Mouse (Mus musculus) heart, embryonic 10.5 days (tissue): ENCODE results near the gene Mat2a. TPM values are rescaled to one million over a fixed set of nuclear protein-coding genes. Genes with fewer than 3 reads are reported as not detected.
"Not testable (repeated sequence)": the region's sequence is repeated elsewhere in the genome, so short reads cannot be mapped to it uniquely, and the experiment has no call there.

ENCODE experiments used
- DNase-seq: peaks from one replicate; pipeline ENCODE4 v3.0.0-alpha.2; 2017; ENCODE audit warnings: low spot score
- H3K27ac ChIP-seq: fragments of 300-500 bp; sonication (generic); 2 replicates; pipeline ENCODE4 v1.5.1; 2016; ENCODE audit warnings: mild to moderate bottlenecking
- H3K27me3 ChIP-seq: fragments of 300-500 bp; sonication (generic); 2 replicates; pipeline ENCODE4 v1.6.1; 2016; ENCODE audit warnings: mild to moderate bottlenecking; ENCODE audit not compliant: poor library complexity, insufficient read depth, severe bottlenecking
- H3K36me3 ChIP-seq: fragments of 300-500 bp; sonication (generic); 2 replicates; pipeline ENCODE4 v1.6.1; 2016; ENCODE audit warnings: mild to moderate bottlenecking, moderate library complexity
- H3K4me1 ChIP-seq: fragments of 300-500 bp; sonication (generic); 2 replicates; pipeline ENCODE4 v1.6.1; 2016; ENCODE audit warnings: mild to moderate bottlenecking
- H3K4me3 ChIP-seq: fragments of 300-500 bp; sonication (generic); 2 replicates; pipeline ENCODE4 v1.5.1; 2016; ENCODE audit warnings: mild to moderate bottlenecking, moderate library complexity
- H3K9me3 ChIP-seq: fragments of 300-500 bp; sonication (generic); 2 replicates; pipeline ENCODE4 v1.6.1; 2016; ENCODE audit warnings: mild to moderate bottlenecking, moderate library complexity
- whole genome bisulfite sequencing: fragments of 180-500 bp; shearing (Covaris S2); methylation state at CpG from one replicate; pipeline ENCODE4 v1.1.7; 2016; 5-methylcytosine and 5-hydroxymethylcytosine counted together
- polyA plus RNA-seq: library from polyadenylated mRNA; unstranded; fragments of >200 nt; fragmentation: Nextera tagmentation; extraction: Ambion mirVana; gene quantifications from 2 replicates; pipeline ENCODE4 v1.2.1, GENCODE M21; 2016

Gene Mat2a
- polyA plus RNA-seq, 1 experiment from 2014 or later = 387 TPM

DNA sequence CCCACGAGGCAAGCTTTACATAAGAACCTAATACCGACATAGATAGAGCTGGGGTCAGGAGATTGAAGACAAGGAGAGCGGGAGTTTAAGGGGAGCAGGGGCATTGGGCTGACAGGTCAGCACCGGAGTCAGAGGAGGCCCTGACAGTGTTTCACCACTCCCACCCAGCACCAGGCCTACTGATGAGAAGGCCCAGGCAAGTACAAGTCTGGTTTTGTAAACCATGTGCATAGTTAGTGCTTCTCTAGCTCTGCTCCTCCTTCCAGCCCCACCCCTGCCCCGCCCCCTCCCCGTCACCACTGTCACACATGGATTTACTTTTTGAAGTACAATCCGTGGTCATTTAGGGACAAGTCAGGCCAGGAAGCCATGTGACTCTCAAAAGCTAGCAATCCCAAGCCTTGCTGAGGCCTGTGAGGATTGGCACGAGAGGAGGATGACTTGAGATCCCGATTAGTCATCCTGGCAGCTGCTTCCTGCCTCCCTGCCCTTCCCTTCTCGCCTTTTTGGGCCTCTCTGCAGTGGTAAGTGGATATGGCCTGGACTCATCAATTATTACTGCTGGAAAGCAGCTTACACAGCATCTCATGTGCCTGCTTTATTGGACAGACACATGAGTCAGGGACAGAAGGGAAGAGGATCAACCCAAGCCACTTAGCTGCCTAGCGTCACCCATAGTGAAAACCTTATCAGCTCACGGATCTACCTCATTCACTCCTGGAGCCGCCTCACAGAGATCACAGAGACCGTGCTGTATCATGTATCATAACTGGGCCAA, 34.1 kb upstream of the Mat2a start:
- Histone ChIP-seq H3K9me3 (no peaks in the 10 kb centered on the region), H3K4me1 (peaks cover 9% of the 10 kb centered on the region), H3K27me3 (no peaks in the 10 kb centered on the region), H3K36me3 (no peaks in the 10 kb centered on the region), H3K4me3 (no peak overlapping the region), H3K27ac (no peak overlapping the region)
- DNase-seq = no peak
- 61% methylated on average over 14 of the region's 14 CpGs for WGBS

DNA sequence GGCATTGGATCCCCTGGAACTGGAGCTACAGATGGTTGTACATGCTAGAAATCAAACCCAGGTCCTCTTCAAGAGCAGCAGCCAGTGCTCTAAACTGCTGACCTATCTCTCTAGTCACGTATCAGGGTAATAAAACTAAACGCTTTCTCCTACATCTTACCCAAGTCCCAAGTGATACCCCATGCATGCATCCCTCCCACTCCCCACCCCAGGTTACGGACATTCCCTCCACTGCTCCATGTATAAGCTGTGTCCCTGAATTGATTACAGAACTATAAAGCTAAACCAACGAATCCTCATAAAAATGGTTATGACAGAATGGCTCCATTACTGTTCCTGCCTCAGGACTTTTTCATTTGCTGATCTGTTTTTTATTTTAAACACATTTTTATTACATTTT, 26.8 kb upstream of the Mat2a start:
- H3K4me3 ChIP-seq = no peak overlapping the region
- H3K4me1 ChIP-seq = peaks cover 5% of the 10 kb centered on the region; the same call in 1 of the 2 replicates
- no peak overlapping the region for H3K27ac ChIP-seq
- H3K36me3 ChIP-seq = no peaks in the 10 kb centered on the region
- H3K9me3 ChIP-seq = no peaks in the 10 kb centered on the region
- no peaks in the 10 kb centered on the region for H3K27me3 ChIP-seq
- WGBS = 83% methylated on average over 4 of the region's 4 CpGs
- DNase-seq = no peak

DNA sequence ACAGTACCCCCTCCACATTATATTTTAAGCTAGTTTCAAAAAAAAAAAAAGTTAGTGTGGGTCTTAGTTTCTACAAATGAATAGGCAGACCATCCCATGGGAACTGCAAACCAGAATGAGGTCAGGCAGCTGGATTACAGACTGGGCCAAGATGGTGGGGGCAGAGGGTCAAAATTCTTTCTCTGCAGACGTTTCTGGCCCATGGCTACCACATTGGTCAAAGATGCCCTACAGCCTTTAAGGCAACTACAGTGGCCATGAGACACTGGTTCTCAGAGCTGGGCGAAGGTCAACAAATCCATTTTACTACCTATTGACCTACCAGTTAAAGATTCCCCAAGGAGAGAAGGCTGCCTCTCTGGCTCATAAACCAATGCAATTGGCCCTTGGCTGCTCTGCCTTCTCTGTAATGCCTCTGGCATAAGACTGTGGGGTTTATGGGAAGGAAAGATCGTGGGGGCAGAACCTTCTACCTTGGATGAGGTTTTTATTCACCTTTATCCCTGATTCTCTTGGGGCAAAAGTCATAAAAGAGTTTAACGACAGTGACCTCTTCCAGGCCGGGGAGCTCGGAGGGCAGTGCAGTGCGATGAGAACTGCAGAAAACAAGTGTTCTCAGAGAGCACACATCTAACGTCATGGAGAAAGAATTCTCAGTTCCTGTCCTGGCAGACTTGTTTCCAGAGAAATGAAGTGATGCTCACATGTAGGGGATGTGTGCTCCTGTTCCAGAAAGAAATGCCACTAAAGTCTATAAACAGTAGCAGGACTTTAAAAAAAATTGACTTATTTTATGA, 26.2 kb upstream of the Mat2a start:
- Histone ChIP-seq H3K36me3 (no peaks in the 10 kb centered on the region), H3K27ac (no peak overlapping the region), H3K27me3 (no peaks in the 10 kb centered on the region), H3K4me1 (peaks cover 6% of the 10 kb centered on the region; the same call in 1 of the 2 replicates), H3K9me3 (no peaks in the 10 kb centered on the region), H3K4me3 (no peak overlapping the region)
- 72% methylated on average over 8 of the region's 8 CpGs for WGBS
- DNase-seq = no peak

DNA sequence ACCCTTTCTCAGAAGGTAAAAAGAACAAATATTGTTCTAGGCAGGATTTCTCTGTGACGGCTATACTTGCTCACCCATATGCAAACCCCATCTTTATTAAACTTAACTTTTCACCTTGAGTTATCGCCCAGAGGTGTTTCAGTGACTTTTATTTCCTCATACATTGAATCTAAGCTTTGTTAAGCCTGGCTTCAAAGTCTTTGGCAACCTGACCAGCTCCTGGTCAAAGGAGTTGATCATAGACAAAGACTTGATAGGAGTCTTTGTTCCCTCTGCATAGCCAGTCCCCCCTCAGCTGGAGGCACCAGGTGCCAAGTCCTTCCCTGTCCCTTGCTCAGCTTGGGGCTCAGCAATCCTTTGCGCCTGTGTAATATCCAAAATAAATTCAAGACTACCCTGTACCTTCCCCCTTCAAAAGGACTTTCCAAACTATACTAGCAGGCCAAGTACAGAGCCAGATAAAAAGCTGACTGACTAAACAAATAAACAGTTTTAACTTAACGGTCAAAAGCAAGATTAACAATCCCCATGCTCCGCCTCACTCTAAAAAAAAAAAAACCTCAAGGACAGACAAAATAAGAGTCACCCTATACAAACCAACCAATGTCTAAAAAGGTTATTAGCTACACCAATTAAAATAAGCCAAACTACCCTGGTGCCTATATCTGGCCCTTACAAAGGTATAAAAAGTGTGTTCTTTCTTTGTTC, 23.3 kb upstream of the Mat2a start:
- not testable (repeated sequence) for H3K36me3 ChIP-seq, DNase-seq, H3K27ac ChIP-seq, H3K4me3 ChIP-seq, H3K27me3 ChIP-seq, H3K9me3 ChIP-seq
- peaks cover 16% of the 10 kb centered on the region; the same call in 1 of the 2 replicates for H3K4me1 ChIP-seq
- 71% methylated on average over 5 of the region's 5 CpGs for WGBS

DNA sequence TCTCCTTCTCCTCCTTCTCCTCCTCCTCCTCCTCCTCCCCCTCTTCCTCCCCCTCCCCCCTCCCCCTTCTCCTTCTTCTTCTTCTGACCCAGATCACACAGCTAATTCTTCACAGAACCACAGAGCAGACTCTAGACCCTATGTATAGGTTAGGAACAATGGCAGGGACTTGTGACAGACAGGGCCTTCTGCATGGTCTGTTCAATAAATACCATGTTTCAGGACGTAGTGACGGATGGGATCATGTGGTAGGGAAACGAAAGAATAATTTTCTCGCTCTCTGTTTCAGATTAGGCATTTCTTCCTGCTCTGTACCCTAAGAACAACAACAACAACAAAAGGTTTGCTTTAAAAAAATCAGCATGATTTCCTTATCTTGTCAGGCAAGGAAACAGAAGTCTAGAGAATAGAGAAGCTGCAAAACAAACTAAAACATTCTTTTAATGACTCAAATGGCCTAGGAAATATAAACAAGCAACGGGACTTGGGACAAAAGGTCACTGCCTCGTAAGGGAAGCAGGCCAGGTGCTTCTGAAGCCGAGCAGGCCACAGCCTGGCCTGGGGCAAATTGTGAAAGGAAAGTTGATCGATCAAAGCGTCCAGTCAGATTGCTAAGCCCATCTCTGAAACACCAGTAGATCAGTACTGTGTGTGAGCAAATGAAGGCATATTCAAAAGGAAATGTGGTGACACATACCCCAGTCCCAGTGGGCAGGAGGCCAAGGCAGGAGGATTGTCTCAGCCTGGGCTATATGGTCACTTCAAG, 20.9 kb upstream of the Mat2a start:
- H3K27ac ChIP-seq = no peak overlapping the region
- WGBS = 45% methylated on average over 9 of the region's 9 CpGs
- H3K9me3 ChIP-seq = no peaks in the 10 kb centered on the region
- H3K4me1 ChIP-seq = peaks cover 16% of the 10 kb centered on the region; the same call in 1 of the 2 replicates
- no peaks in the 10 kb centered on the region for H3K27me3 ChIP-seq
- H3K4me3 ChIP-seq = no peak overlapping the region
- H3K36me3 ChIP-seq = no peaks in the 10 kb centered on the region
- DNase-seq = no peak

DNA sequence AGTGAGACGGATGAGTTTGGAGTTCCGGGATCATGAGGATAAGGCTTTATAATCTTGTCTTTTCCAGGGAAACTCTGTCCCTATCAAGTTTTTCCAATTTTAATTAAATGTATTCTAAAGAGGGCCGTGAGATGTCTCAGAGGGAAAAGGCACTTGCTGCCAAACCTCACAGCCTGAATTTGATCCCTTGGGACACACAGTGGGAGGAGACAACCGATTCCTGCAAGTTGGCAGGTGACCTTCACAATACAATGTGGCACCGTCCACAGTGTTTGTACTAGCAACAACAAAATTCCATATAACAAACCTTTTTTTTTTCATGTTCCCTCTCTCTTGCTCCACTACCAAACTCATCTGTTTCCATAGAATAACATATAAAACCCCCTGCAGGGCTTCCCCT, 19.6 kb upstream of the Mat2a start:
- Histone ChIP-seq H3K36me3 (no peaks in the 10 kb centered on the region), H3K4me3 (no peak overlapping the region), H3K27ac (no peak overlapping the region), H3K4me1 (peaks cover 29% of the 10 kb centered on the region), H3K27me3 (no peaks in the 10 kb centered on the region), H3K9me3 (no peaks in the 10 kb centered on the region)
- WGBS = 59% methylated on average over 5 of the region's 5 CpGs
- no peak for DNase-seq

DNA sequence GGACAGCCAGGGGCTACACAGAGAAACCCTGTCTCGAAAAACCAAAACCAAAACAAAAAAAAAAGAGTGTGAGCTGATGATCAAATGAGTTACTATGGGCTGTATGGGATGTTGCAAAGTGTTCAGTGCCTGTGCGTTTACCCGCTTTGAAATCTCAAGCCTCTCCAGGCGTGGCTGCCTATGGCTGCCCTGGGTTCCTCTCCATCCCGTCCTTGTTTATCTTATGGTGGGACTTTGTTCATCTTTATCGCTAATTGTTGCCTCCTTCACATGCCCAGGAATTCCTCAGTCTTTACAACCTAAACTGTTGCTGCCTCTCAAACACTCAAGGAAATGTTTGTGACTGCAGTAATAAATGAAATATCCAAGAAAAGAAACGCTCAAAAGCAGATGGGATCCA, 19.1 kb upstream of the Mat2a start:
- Histone ChIP-seq H3K4me3 (no peak overlapping the region), H3K4me1 (peaks cover 29% of the 10 kb centered on the region), H3K36me3 (no peaks in the 10 kb centered on the region), H3K9me3 (no peaks in the 10 kb centered on the region), H3K27me3 (no peaks in the 10 kb centered on the region), H3K27ac (no peak overlapping the region)
- 68% methylated on average over 7 of the region's 7 CpGs for WGBS
- DNase-seq = no peak

DNA sequence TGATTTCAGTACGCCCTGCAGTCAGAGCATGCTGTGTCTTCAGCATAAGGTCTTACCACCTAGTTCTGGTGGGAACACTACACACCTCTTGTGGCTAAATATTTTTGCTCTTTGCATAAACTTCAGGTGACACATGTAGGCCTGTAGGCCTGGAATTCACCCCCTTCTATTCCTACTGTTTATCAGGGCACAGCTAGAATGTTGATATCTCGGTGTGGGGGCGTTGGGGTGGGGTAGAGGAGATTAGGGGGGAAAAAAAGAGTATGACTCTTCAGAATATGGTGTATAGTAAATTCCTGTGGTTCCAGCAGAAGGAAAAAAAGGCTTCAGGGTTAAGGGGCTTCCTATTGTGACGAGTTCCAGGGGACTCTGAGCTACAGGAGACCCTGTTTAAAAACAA, 17.2 kb upstream of the Mat2a start:
- Histone ChIP-seq H3K4me3 (no peak overlapping the region), H3K4me1 (peaks cover 29% of the 10 kb centered on the region), H3K27ac (no peak overlapping the region), H3K9me3 (no peaks in the 10 kb centered on the region), H3K27me3 (no peaks in the 10 kb centered on the region), H3K36me3 (no peaks in the 10 kb centered on the region)
- no peak for DNase-seq
- 51% methylated on average over 4 of the region's 4 CpGs for WGBS

DNA sequence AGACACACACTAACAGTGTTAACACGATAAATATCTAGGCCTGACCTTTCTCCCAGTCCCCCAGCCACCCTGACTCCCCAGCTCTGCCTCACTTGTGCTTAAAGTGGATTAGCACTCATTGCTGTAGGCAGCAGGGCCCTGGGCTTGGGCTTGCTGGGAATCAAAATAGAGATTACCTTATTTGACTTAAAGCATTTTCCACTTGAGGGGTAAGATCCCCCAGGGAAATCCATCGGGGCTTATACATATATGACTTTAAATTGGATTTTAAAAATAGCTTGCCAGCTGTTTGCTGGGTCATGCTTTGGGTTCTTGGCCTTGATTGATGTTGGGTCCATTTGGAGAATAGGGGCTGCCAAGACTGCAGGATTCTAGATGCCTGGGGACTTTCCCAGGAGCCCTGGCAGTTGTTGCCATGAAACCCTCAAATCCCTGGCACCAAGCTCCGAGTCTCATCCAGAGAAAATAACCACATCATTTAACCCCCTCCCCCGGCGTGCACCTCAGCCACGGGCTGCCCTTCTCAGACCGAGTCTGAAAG, 15.5 kb upstream of the Mat2a start:
- WGBS = 64% methylated on average over 7 of the region's 7 CpGs
- no peaks in the 10 kb centered on the region for H3K27me3 ChIP-seq
- H3K27ac ChIP-seq = no peak overlapping the region
- H3K9me3 ChIP-seq = no peaks in the 10 kb centered on the region
- no peak overlapping the region for H3K4me3 ChIP-seq
- H3K36me3 ChIP-seq = no peaks in the 10 kb centered on the region
- H3K4me1 ChIP-seq = peaks cover 22% of the 10 kb centered on the region
- no peak for DNase-seq

DNA sequence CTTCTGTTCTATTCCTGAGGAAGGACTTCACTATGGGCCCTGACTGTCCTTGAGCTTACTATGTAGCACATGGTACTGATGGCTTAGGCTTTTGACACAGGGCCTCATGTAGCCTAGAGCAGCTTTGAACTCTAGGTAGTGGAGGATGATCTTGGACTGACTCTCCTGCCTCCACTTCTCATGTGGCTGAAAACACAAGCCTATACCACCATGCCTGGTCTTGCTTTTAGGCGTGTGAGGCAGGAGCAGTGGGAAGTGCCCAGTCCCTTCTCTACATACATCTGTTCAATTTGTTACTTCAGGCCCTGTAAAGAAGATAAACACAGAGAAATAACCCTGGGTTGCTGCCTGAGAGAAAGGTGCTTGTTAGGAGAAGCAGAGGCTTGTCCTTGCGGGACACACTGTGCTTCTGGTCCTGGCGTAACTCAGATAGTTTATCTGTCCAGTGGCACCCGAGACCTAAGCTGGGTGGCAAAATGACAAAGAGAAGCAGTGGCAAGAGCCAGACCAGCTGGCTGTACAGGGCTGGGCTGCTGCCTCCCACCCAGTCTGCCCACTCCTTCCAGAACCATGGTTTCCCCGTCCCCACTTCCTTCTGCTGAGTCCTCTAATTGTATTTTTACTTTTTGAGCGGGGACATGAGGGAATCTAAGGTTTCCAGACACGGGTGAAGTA, 14.9 kb upstream of the Mat2a start:
- H3K4me1 ChIP-seq = peaks cover 22% of the 10 kb centered on the region
- H3K27me3 ChIP-seq = no peaks in the 10 kb centered on the region
- H3K36me3 ChIP-seq = no peaks in the 10 kb centered on the region
- DNase-seq = no peak
- 42% methylated on average over 7 of the region's 7 CpGs for WGBS
- H3K9me3 ChIP-seq = no peaks in the 10 kb centered on the region
- H3K4me3 ChIP-seq = no peak overlapping the region
- peak overlapping the region; percentile 56; the same call in 1 of the 2 replicates for H3K27ac ChIP-seq

DNA sequence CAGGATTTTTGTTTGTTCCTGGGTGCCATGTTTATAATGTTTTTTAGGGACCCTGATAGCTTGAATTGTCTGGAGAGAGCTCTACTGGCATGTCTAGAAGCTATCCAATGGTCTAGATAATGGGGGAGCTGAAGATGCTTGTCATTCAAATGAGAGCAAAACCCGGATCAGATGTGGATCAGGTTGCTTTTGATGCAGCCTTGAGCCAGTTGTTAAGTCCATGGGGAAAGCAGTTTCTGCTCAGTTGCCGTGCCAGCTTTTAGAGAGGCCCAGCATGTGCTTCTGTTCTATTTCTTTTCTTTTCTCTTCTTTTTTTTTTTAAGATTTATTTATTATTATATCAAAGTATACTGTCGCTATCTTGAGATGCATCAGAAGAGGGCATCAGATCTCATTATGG, 14.2 kb upstream of the Mat2a start:
- Histone ChIP-seq H3K9me3 (no peaks in the 10 kb centered on the region), H3K27me3 (no peaks in the 10 kb centered on the region), H3K4me3 (no peak overlapping the region), H3K36me3 (no peaks in the 10 kb centered on the region), H3K4me1 (peaks cover 21% of the 10 kb centered on the region), H3K27ac (no peak overlapping the region)
- no peak for DNase-seq
- 81% methylated on average over 3 of the region's 3 CpGs for WGBS

DNA sequence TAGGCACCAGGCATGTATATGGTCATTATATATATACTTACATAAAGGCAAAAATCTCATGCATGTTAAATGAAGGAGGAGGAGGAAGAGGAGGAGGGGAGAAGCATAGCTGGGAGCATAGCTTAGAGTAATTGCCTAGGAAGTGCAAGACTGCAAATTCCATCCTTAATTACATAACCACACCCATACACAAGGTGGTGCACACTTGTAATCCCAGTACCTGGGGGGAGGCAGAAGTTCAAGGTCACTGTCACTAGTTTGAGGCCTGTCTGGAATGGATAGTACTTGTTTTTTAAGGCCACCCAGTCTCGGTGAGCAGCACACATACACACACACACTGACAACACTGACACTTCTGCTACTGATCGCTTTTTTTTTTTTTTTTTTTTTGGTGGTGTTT, 13.0 kb upstream of the Mat2a start:
- Histone ChIP-seq H3K4me1 (peaks cover 27% of the 10 kb centered on the region), H3K27ac (no peak overlapping the region), H3K4me3 (no peak overlapping the region), H3K9me3 (no peaks in the 10 kb centered on the region), H3K36me3 (no peaks in the 10 kb centered on the region), H3K27me3 (no peaks in the 10 kb centered on the region)
- DNase-seq = no peak
- WGBS = 79% methylated on average over 2 of the region's 2 CpGs
